Mouse (Mus musculus) cerebellum, adult 9-11 months (tissue): Measurements from ENCODE around the gene Cdc123.
"Not testable (repeated sequence)": the region's sequence is repeated elsewhere in the genome, so short reads cannot be mapped to it uniquely, and the experiment has no call there.

ENCODE experiments used
- DNase-seq: peaks from one replicate; pipeline ENCODE4 v3.0.0; 2022

The Cdc123 gene

DNA sequence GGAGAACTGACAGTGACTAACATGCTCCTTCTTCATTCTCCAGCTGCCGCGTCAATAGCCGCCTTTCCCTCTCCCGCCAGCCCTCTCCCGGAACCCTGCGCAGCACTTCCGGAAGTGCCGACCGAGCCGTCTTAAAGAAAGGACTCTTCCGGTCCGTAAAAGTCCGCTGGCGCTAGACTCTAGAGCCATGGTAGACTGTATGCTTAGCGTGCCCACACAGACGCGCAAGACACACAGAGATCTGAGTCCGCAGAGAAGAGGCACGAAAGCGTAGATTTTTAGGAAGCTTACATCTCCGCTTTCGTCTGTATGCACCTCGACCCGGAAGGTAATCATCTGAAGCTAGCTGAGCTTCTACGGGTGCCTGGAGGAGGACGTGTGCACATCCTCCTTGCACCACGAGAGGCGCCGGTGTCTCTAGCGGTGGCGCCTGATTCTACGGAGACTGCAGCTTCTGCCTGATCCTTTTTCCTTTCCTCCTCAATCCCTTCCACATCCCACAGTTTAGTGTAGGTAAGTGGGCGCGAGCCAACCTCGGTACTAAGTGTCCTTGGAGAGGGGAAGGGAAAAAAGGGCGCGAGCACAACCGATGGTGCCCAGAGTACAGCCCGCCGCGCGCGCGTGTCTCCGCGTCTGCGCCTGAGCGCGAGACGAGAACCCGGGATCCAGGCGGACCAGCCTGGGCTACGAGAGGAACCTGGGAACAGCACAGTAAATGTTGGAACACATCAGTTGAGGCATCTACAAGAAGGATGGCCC, at the start of gene Cdc123, which contains the start of gene Nudt5:
TSS of gene Cdc123 (minus strand) at position 292 of the 759 bp plus-strand sequence.
TSS of gene Nudt5 (plus strand) at position 147 of the 759 bp plus-strand sequence.
- DNase-seq, result peak; percentile 92

DNA sequence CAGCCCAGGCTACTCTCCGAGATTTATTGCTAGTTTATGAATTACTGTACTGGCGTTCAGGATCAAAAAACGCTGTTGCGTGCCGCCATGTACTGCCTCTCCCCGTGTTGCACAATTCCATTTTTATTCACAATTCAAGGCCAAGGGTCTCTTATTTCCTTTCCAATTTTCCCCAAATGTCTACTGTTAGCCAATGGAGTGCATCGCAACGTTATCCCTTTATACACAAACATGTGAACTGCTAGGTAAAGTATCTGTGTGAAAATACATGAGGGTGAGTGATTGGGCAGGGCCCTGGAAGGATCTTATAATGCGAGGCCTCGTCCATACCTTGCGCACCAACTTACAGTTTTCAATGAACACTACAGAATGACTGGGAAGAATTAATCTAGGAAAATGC, 49.3 kb upstream of the Cdc123 start:
- no peak for DNase-seq

DNA sequence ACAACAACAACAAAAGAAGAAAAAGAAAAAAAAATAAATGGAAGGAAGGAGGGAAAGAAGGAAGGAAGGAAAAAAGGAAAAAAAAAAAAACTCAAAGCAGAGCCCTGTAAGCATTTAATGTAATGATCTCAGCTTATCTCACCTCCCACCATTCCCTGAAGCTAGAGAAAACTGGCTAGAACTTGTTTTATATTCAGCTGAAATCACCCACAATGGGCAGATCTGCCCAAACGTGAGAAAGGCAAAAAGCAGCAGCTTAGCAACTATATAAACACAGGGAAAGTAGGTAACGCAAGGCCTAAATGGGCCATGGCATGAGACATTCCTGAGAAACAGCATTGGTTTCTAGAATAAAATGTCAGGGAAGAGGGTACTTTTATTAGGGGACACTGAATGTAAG, 44.4 kb upstream of the Cdc123 start:
- no peak for DNase-seq

DNA sequence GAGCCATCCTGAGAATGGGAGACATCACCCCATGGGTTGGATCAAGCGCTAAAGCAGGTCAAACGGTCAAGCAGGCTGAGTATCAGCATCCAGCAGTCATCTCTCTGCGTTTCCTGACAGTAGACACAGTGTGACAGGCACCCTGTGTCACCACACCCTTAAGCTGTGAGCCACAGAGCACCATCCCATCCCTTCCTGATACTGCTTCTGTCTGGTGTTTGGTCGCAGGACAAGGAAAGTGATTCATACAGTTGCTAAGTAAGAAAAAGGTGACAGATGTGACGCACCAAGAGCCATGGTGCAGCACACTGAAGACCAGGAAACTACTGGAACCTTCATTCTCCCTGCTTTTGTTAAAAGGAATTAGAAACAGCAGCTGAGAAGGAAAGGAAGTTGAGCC, 43.9 kb upstream of the Cdc123 start:
- DNase-seq, result no peak

DNA sequence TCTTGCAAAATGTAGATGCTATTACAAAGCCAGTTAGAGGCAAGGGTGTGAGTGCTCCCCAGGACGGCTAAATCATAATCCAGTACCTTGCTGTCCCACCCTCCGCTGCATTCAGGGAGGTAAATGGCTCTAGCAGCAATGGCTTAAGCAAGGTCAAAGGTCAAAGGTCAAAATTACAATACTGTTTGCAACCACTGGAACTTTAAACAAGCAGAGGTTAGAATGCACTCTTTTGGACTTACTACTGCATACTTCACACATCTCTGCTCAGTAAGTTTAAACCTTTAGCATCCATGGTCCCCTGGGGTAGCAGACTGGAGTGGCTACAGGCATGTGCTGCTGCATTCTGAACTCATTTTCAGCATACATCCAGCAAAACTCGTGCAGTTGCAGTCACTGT, 32.5 kb upstream of the Cdc123 start:
- no peak for DNase-seq

DNA sequence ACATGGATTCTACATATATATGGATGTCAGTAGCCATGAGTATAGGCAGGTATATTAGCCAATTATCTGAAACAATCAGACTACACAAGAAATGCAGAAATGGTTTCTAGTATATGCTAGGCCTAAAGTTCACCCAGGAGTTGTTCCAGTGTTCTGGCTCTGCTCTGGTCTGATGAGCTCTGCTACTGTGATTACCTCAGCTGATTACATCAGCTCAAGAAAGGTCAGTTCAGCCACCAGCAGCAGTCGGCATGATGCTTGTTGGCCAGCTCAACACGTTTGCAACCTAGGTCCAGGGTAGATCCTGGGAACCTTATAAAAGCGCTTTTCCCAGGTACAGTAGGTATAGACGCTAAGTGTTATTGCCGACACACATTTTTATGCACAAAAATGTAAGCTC, 24.8 kb upstream of the Cdc123 start:
- DNase-seq, result no peak

DNA sequence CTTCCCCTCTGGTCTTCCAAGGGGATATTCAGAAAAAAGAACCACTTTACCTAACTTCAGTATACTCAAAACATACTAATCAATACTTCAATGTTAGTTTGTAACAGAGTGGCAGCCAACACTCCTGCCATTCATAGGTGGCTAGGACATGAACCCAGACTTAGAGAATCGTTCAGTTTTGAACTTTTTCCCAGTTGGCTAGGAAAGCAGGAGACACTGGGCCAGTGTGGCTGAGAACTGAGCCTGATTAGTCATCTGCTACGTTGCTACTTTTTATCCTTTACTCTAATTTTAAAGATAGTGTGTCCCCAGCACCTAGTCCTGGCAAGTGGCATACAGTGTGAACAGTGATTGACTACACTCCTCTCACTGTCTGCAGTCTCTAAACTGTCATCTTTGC, 22.7 kb upstream of the Cdc123 start:
- no peak for DNase-seq

DNA sequence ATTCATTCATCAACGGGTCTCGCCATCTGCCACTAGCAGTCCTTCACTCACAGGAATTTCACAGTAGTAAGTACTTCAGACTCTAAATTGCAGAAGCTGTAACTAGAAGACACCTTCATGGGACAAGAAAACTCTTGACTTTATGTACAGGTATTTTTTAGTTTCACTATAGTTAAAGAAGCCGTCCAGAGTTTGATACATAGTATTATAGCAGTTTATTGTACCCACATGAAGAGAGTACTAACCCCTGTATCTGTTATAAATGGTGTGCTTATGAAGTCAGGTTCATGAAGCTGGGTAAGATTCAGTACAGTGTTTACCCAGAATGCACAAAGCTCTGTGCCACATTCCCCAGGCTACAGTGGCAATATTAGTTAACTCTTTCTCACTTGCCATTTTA, 17.9 kb upstream of the Cdc123 start, which contains the start of gene Gm13199:
TSS of gene Gm13199 (minus strand) at position 101 of the 400 bp plus-strand sequence.
- DNase-seq, result no peak

DNA sequence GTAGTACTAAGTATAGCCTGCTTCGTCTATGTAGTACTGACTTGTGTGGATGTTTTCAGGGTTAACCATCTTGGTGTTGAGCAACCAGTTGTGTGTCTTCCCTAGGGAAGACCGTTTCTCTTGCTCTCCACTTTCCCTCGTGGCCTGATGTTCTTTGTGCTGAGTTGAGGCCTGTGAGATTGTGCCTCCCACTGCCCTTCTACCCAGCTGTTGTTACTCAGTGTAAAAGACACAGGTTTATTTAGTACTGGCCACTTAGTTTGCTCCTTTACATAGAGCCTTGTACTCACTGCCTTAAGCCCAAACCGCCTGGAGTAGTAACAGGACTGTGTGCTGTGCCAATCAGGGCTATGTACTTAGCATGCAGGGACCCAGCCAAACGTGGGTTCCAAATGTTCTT, 6.9 kb upstream of the Cdc123 start:
- no peak for DNase-seq

DNA sequence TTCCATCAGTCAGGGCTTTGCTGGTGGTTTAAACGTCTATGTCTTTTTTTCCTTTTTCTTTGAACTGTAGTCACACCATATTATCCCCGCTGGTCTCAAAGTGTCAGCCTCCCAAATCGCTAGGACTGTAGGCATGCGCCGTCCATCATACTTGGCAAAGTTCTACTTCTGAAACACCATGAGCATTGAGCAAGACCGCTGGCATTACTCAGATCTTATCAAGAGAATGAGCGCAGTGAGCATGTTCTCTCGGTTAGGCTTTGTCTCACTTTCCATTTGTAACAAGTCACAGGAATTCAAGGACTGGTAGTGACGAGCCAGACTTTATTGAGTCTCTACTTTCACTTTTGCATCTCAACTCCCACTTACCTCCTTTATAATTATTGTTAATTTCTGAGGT, 6.2 kb upstream of the Cdc123 start:
- DNase-seq, result no peak

DNA sequence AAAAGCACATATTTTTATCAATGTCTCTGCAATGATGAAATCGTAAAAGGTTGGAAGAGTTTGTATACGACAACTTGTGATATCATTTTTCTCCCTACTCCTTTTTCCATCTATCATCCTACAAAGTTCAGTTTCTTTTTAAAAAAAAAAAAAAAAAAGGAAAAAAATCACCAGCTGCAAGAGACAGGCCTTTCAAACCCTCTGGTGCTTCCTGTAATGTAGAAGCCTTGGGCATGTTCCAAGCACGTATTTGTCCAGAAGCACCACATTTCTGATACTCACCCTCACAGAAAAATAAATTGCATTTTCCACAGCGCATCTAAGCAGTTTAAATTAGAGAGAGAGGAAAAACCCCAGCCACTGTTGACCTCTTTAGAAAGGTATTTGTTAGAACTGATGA, 862 bp upstream of the Cdc123 start:
- DNase-seq, result no peak

DNA sequence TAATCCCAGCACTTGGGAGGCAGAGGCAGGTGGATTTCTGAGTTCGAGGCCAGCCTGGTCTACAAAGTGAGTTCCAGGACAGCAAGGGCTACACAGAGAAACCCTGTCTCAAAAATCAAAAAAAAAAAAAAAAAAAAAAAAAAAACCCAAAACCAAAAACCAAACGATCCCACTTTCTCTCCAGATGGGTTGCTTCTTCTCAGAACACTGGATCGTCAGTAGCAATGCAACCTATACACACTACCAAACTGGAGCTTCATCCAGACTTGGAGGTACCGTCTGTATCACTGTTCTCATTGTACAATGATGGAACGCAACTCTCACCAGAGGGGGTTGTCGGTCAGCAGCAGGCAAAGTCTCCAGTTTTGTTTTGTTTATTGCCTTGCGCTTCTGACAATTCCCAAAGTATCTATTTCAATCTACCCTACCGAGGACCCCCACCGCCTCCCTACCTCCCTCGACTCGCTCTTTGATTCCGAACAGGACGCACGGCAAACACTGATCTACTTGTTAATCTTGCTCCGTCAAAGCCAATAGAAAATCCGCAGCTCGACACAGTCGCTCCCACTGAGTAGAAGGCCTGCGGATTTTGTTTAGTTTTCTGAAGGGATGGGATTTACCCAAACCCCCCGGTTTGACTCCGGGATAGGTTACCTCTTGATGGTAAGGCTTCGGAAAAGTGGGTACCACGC, 637 bp downstream of the Cdc123 start:
- no peak for DNase-seq

DNA sequence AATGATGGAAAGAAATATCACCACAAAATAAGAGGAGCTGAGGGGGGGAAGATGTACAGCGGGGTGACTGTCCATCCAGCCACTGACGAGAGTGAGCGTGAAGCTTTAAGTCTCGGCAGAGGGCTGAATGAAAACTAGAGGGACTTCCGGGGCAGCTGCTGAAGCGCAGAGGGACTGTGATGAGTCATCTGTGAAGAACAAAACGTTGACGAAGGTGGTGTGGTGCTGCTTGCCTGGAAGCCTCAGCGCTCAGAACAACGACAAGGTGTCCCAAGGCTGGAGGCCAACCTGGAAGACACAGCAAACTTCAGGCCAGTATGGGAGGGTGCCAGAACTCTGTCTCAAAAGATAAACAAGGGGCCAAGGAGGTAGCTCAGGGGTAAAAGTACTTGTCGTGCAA, 4.1 kb downstream of the Cdc123 start:
- no peak for DNase-seq

DNA sequence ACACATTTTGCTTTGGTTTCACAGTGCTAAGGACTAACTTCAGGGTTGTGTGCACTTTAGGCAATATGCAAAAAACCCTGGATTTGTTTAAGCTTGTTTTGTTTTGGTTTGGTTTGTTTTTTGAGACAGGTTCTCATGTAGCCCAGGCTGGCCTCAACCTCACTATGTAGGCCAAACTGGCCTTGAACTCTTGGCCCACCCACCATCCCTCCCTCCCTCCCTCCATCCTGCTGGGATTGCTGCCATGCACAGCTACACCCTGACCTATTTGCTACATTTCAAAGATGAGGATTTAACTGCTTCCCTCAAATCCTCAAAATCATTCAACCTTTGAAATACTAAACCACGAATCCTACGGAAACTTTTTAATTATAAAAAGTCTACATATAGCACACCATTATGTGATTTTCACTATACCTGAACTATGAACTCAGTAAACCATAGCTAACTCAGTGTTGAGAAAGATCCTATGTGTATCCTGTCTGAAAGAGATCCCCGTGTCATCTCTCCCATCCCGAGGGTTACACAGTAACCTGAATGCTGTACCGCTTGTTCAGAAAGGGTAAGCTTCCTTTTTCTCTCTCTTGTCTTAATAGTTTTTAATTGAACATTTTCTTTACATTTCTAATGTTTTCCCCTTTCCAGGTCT, 19.6 kb downstream of the Cdc123 start:
- DNase-seq, result no peak

DNA sequence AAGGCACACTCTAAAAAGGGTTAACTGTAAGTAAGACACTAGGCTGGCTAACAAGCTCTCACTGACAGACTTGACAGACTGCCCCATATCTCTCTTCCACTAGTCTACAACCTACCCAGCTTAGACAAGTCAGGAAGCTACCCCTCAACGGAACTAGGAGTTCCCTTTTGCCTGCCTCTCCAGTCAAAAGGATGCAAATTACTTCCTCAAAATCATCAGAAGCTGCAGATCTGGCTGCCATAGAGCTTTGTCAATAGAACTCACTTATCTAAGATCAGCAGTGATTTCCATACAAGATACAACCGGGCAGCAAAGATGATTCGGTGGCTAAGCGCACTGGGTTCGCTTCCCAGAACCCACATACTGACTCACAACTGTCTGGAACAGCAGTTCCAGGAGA, 20.3 kb downstream of the Cdc123 start:
- DNase-seq, result no peak

DNA sequence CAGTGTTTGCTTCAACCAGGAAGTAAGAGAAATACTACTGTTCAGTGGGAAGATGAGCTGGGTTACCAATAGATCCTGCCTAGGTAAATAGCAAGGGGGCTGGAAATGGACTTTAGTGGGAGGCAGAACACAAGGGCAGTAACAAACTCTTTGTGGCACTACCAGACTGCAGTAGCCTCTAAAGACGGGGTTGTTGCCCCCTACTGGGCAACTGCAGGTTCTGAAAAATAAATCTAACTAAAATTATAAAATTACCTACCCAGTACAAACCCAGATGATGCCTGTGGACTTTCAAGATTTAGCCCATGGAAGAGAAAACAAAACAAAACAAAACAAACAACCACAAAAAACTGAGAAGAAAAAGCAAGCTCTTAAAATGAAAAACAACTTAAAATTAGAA, 20.8 kb downstream of the Cdc123 start:
- no peak for DNase-seq

DNA sequence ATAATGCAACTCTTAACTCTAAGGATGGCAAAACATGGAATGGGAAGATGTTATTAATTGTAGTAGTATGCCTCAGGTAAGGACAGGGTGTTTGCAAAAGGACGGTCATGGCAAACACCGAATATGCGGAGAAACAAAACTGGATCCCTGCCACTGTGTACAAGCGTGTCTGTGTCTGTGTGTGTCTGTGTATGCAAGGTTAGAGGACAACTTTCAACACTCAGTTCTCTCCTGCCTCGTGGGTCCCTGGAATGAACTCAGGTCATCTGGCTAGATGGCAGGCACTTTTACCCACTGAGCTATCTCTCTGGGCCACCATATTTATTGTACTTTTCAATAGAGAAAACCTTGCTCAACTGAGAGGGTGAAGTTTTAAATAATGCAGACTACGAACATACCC, 22.5 kb downstream of the Cdc123 start:
- DNase-seq, result no peak

DNA sequence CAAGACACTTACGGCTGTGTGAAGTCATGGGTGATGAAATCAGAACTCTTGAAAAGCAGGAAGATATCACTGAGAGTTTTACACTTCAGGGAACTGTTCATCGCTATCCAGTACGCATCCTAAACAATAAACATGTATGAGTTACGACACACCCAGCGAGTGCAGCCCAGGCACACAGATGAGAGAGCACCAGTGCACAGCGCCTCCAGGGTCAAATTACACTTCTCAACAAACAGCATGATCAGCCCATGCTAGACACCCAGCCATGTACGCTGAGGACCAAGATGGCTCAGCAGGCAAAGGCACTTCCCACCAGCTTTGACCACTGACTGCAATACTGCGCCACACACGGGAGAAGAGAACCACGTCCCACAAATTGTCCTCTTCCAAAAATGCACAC, 23.7 kb downstream of the Cdc123 start:
- no peak for DNase-seq

DNA sequence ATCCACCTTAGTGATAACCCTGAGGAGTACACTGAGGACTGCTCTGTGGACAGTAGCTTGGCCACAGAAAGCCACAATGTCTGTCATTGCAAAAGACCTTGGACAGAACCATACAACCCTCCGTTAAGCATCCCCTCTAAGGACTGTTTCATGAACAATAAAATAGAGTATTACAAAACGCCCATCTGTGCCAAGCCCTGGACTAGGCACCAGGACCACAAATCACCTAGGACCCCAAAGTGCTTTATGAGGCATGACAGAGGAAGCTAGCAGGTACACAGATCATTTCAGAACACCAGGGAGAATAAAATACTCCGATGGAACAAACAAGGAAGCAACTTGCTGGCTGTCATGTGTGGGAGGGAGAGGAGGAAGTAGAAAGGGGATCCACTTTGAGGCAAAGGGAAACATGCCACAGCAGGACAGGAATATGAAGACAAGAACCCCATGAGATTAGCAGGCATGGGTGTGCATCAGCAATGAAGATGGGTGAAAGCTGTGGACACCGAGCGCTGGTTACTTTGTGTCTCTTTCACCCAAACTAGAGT, 33.7 kb downstream of the Cdc123 start:
- DNase-seq, result no peak

DNA sequence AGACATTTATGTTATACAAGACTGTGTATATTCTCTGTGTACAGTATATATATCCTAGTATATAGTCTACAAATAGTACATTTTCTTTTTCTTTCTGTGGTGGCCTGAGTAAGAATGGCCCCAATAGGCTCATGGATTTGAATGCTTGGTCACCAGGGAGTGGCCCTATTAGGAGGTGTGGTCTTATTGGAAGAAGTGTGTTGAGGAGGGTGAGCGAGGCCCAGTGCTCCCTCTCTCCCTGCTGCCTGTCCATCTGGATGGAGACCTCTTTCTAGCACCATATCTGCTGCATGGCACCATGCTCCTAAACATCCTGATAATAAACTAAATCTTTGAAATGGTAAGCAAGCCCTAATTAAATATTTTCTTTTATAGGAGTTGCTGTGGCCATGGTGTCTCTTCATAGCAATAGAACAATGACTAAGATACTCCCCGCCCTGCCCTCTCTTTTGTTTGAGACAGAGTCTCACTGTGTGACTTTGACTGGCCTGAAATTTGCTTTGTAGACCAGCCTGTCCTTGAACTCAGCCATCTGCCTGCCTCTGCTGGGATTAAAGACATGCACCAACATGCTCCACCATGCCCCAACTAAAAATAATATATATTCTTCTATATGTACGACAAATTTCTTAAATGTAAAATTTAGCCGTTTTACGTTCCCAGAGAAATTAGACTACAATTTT, 34.8 kb downstream of the Cdc123 start:
- DNase-seq, result no peak

DNA sequence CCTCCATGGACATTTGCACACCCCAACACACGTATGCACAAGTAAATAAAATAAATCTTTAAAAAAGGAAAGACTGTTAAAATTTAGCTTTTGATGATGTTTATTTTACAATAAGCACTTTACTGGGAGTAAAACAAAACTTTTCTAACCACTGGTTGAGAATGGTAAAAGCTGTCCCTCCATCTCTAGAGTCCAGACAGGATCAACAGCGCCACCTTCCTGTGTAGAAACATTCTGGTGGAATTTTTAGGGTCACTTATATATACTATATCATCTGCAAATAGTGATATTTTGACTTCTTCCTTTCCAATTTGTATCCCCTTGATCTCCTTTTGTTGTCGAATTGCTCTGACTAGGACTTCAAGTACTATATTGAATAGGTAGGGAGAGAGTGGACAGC, 38.8 kb downstream of the Cdc123 start:
- not testable (repeated sequence) for DNase-seq

DNA sequence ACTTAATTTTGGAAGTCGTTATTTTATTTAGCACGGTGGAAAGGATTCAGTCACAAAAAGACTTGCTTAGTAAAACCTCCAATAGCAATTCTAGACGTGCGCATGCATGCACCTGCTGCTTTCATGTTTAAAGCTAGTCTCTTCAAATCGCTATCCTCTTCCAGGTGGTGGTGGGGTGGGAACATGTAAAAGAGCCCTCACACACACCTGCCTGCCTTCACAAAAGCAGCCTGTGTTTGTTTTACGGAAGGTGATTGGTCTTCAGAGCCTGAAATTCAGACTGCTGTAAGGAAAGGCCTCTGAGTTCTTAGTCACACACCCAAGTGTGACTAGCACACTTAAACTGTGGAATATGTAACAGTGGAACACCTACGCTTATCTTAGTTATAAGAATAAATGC, 39.7 kb downstream of the Cdc123 start:
- no peak for DNase-seq

DNA sequence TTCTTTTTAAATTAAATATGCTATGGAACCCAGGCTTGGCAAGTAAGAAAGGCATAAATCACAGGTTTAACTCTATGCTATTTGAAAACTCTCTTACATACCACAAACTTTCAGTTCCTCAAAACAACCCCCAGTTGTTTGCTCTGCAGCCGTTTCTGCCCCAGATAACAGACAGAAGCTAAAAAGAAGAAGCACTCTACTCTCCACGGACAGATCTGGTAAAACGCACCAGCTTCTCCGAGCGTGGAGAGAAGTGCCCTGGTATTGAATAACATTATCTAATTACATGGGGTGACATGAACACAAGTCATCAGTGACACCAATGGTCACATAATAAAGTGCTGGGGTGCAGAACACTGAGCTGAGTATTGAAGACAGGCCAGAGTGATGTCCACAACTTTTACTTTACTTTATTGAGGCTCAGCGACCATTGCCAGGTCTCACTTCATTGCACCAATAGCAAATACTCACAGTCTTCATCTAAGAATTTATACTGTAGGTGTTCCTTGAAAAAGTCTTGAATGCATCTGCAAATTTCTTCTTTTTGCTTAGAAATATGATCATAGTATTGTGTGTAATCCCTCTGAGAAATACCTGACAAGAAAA, 40.4 kb downstream of the Cdc123 start:
- no peak for DNase-seq
